Mouse (Mus musculus): Measurements from ENCODE around the gene Abca7.
"Not testable (repeated sequence)": the region's sequence is repeated elsewhere in the genome, so short reads cannot be mapped to it uniquely, and the experiment has no call there.

Abca7 gene

GRCm38 (mm10) chr10:79996272-79997033, at the start of gene Abca7:
TSS of gene Abca7 (plus strand) at chr10:79996494.
- peak; percentile 97 for DNase-seq

- DNase-seq = no peak
Observed at GRCm38 (mm10) chr10:79946752-79947322, 49.5 kb upstream of the Abca7 start.

GRCm38 (mm10) chr10:79947502-79947901, 48.8 kb upstream of the Abca7 start:
- DNase-seq = no peak

- no peak for DNase-seq
Observed at GRCm38 (mm10) chr10:79949873-79950272, 46.4 kb upstream of the Abca7 start.

GRCm38 (mm10) chr10:79950661-79951060, 45.6 kb upstream of the Abca7 start:
- DNase-seq = no peak

- no peak for DNase-seq
Observed at GRCm38 (mm10) chr10:79953946-79954345, 42.3 kb upstream of the Abca7 start.

- no peak for DNase-seq
Observed at GRCm38 (mm10) chr10:79955691-79956090, 40.6 kb upstream of the Abca7 start.

GRCm38 (mm10) chr10:79956643-79957154, 39.6 kb upstream of the Abca7 start:
- DNase-seq = no peak

- peak; percentile 74 for DNase-seq
Observed at GRCm38 (mm10) chr10:79958140-79958816, 38.0 kb upstream of the Abca7 start.

GRCm38 (mm10) chr10:79959412-79959811, 36.9 kb upstream of the Abca7 start:
- not testable (repeated sequence) for DNase-seq

GRCm38 (mm10) chr10:79959847-79960601, 36.3 kb upstream of the Abca7 start, which contains the start of gene Wdr18:
TSS of gene Wdr18 (plus strand) at chr10:79960152.
- peak; percentile 98 for DNase-seq

- DNase-seq = no peak
Observed at GRCm38 (mm10) chr10:79960671-79961294, 35.5 kb upstream of the Abca7 start.

- DNase-seq = no peak
Observed at GRCm38 (mm10) chr10:79964727-79965126, 31.6 kb upstream of the Abca7 start.

- no peak for DNase-seq
Observed at GRCm38 (mm10) chr10:79965325-79965724, 31.0 kb upstream of the Abca7 start.

GRCm38 (mm10) chr10:79966886-79967400, 29.4 kb upstream of the Abca7 start:
- DNase-seq = no peak

- DNase-seq = no peak
Observed at GRCm38 (mm10) chr10:79968181-79968580, 28.1 kb upstream of the Abca7 start.

- DNase-seq = no peak
Observed at GRCm38 (mm10) chr10:79969124-79969568, 27.1 kb upstream of the Abca7 start.

- no peak for DNase-seq
Observed at GRCm38 (mm10) chr10:79970415-79971182, 25.7 kb upstream of the Abca7 start, which contains the start of gene Grin3b. TSS of gene Grin3b (plus strand) at chr10:79970715.

GRCm38 (mm10) chr10:79971183-79971497, 25.2 kb upstream of the Abca7 start:
- no peak for DNase-seq

- DNase-seq = no peak
Observed at GRCm38 (mm10) chr10:79972831-79973230, 23.5 kb upstream of the Abca7 start.

GRCm38 (mm10) chr10:79974087-79974486, 22.2 kb upstream of the Abca7 start:
- DNase-seq = no peak

All from right cerebral cortex, postnatal 14 days (tissue).